Mouse (Mus musculus): ENCODE results near the gene Tmem179. TPM values are rescaled to one million over a fixed set of nuclear protein-coding genes. Genes with fewer than 3 reads are reported as not detected.

Gene Tmem179
- polyA plus RNA-seq, 1 experiment from 2014 or later: 0.41 TPM

DNA sequence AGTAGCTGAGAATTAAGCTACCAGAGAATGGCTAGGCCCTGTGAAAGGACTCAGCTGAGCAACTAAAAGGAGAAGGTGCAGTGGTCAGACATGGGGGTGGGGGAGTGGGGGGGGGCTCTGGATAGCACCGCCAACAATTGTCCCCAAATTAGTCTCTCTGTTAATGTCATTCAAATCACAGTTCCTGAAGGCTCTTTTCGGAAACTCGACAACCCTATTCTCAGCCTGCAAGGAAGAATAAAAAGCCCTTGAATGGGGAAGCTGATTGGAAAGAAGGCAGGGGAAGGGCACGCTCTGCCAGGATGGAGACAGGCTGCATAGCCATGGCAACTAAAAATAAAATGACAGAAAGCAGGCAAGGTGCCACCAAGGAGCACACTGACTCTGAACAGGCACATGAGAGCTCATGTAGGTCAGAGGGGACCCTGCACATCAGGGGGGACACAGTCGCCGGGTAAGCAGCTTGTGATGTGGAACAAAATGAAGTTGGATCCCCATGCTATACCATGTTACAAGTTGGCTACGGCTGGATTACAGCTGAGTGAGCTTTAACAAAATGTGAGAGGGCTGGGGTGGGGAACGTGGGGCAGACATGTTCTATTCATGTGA is 25.0 kb upstream of the Tmem179 start:
- no peaks in the 10 kb centered on the region for H3K9me3 ChIP-seq (ENCODE audit: control insufficient read depth, low read length)
- H3K9ac ChIP-seq (ENCODE audit: low read length): no peak overlapping the region
- 81% methylated on average over 8 of the region's 8 CpGs for WGBS
- no peak overlapping the region for H3K4me3 ChIP-seq (ENCODE audit: low read length)
- H3K27ac ChIP-seq (ENCODE audit: low read length): no peak overlapping the region
- H3K4me2 ChIP-seq (ENCODE audit: low read depth, low read length): no peak overlapping the region
- H3K36me3 ChIP-seq (ENCODE audit: control insufficient read depth, insufficient read depth, low read length): no peaks in the 10 kb centered on the region
- ATAC-seq (ENCODE audit: low read depth): no peak
- H3K27me3 ChIP-seq (ENCODE audit: control insufficient read depth, insufficient read depth, low read depth, low read length): no peaks in the 10 kb centered on the region
- no peaks in the 10 kb centered on the region for H3K4me1 ChIP-seq (replicated peaks; ENCODE audit: control insufficient read depth, insufficient read depth, low read length)

DNA sequence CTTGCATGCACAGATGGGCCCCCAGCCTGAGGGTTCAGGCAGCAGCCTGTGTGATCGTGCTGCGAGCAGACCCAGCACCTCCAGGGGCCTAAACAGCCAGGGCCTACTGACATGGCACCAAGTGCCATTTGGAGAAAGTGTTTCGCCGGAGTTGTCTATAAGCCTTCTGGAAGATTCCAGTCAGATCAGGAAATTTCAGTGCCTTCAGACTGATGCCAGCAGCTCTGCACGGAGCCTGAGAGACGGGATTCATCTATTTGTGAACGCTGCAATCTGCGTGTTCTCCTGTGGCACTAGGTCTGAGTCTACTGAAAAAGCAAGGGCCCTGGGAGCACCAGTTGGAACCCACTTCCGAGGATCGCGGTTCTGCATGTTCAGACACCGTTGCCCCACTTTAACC is 23.8 kb upstream of the Tmem179 start:
- Histone ChIP-seq H3K4me1 (replicated peaks; ENCODE audit: control insufficient read depth, insufficient read depth, low read length) (no peaks in the 10 kb centered on the region), H3K27me3 (ENCODE audit: control insufficient read depth, insufficient read depth, low read depth, low read length) (no peaks in the 10 kb centered on the region), H3K9ac (ENCODE audit: low read length) (no peak overlapping the region), H3K9me3 (ENCODE audit: control insufficient read depth, low read length) (no peaks in the 10 kb centered on the region), H3K36me3 (ENCODE audit: control insufficient read depth, insufficient read depth, low read length) (no peaks in the 10 kb centered on the region), H3K27ac (ENCODE audit: low read length) (no peak overlapping the region), H3K4me2 (ENCODE audit: low read depth, low read length) (no peak overlapping the region), H3K4me3 (ENCODE audit: low read length) (no peak overlapping the region)
- 92% methylated on average over 12 of the region's 12 CpGs for WGBS
- ATAC-seq (ENCODE audit: low read depth): no peak

DNA sequence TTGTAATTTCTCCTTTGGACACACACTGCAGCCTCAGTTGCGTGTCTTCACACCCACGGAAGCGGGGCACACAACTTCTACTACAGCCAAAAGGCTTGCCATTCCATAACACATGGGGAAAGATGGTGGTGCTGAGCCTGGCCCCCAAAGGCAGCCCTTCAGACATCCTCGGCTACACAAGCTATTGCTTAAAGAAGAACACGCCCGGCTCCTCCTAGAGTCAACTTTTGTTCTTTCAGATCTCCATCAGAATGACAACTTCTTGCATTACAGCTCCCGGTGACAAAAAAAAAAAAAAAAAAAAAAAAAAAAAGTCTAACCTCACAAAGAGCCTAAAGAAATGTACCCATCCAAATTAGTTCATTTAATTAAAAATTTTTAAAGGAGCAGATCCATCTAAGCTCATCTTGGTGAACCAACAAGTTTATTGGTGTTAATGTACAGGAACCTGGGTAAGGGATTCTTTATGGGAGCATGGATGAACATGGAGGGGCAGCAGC is 23.0 kb upstream of the Tmem179 start:
- no peaks in the 10 kb centered on the region for H3K27me3 ChIP-seq (ENCODE audit: control insufficient read depth, insufficient read depth, low read depth, low read length)
- H3K4me1 ChIP-seq (replicated peaks; ENCODE audit: control insufficient read depth, insufficient read depth, low read length): no peaks in the 10 kb centered on the region
- ATAC-seq (ENCODE audit: low read depth): no peak
- H3K27ac ChIP-seq (ENCODE audit: low read length): no peak overlapping the region
- H3K4me3 ChIP-seq (ENCODE audit: low read length): no peak overlapping the region
- H3K36me3 ChIP-seq (ENCODE audit: control insufficient read depth, insufficient read depth, low read length): no peaks in the 10 kb centered on the region
- H3K4me2 ChIP-seq (ENCODE audit: low read depth, low read length): no peak overlapping the region
- no peak overlapping the region for H3K9ac ChIP-seq (ENCODE audit: low read length)
- WGBS: 81% methylated on average over 7 of the region's 7 CpGs
- H3K9me3 ChIP-seq (ENCODE audit: control insufficient read depth, low read length): no peaks in the 10 kb centered on the region

DNA sequence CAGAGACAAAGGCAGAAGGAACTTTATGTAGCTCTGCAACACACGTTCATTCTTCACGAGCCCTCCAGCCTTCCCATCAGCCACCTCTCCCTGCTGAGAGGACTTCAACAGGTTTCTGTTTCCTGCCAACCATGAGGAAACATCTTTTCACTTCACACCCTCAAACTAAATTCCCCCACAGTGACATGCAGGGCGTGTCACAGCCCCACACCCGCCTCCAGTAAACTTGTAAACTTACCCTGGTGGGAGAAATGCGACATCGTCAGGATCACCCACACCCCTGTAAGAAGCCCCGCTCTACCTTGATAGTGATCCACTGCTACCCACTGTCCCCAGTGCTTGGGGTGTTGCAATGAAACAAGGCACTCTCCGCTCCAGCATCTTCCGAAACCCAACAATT is 21.8 kb upstream of the Tmem179 start:
- 64% methylated on average over 9 of the region's 9 CpGs for WGBS
- Histone ChIP-seq H3K4me1 (replicated peaks; ENCODE audit: control insufficient read depth, insufficient read depth, low read length) (no peaks in the 10 kb centered on the region), H3K27me3 (ENCODE audit: control insufficient read depth, insufficient read depth, low read depth, low read length) (no peaks in the 10 kb centered on the region), H3K9ac (ENCODE audit: low read length) (no peak overlapping the region), H3K27ac (ENCODE audit: low read length) (no peak overlapping the region), H3K9me3 (ENCODE audit: control insufficient read depth, low read length) (no peaks in the 10 kb centered on the region), H3K4me3 (ENCODE audit: low read length) (no peak overlapping the region), H3K36me3 (ENCODE audit: control insufficient read depth, insufficient read depth, low read length) (no peaks in the 10 kb centered on the region), H3K4me2 (ENCODE audit: low read depth, low read length) (no peak overlapping the region)
- no peak for ATAC-seq (ENCODE audit: low read depth)

DNA sequence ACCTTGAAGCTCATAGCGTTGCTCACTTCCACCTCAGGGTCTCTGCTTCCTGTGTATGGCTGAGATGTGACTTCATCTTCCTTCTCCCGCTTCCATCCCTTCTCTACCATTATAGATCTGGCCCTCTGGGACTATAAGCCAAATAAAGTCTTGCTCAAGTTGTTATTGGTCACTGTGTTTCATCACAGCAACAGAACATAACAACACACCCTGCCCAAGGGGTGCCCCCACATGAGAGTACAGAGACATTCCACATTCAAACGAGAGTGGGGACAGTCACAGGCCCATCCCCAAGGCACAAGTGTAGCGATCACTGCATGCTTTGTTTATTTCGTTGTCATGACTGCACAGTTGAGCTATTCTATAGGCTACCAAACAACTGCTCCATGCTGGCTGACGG is 20.7 kb upstream of the Tmem179 start:
- ATAC-seq (ENCODE audit: low read depth): no peak
- no peak overlapping the region for H3K4me2 ChIP-seq (ENCODE audit: low read depth, low read length)
- H3K9ac ChIP-seq (ENCODE audit: low read length): no peak overlapping the region
- no peaks in the 10 kb centered on the region for H3K4me1 ChIP-seq (replicated peaks; ENCODE audit: control insufficient read depth, insufficient read depth, low read length)
- no peak overlapping the region for H3K27ac ChIP-seq (ENCODE audit: low read length)
- 74% methylated on average over 6 of the region's 6 CpGs for WGBS
- H3K36me3 ChIP-seq (ENCODE audit: control insufficient read depth, insufficient read depth, low read length): no peaks in the 10 kb centered on the region
- no peaks in the 10 kb centered on the region for H3K9me3 ChIP-seq (ENCODE audit: control insufficient read depth, low read length)
- H3K4me3 ChIP-seq (ENCODE audit: low read length): no peak overlapping the region
- no peaks in the 10 kb centered on the region for H3K27me3 ChIP-seq (ENCODE audit: control insufficient read depth, insufficient read depth, low read depth, low read length)

DNA sequence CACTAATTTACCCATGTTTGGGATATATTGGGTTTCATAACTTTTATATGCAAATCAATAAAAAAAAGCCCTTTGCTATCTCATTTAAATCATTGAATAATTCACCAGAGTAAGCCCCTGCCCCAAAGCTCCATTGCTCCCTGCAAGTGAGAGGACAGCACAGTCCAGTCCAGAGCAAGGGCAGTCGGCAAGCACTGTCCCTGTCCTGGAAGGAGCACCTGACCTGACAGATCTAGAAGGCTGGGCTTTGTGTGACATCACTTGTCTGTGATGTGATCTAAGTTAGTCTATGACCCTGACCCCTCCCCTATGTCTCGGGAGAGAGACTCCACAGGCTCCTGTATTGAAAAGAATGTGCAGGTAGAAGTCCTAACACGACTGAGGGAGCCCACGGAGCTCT is 17.2 kb upstream of the Tmem179 start:
- Histone ChIP-seq H3K9me3 (ENCODE audit: control insufficient read depth, low read length) (no peaks in the 10 kb centered on the region), H3K27ac (ENCODE audit: low read length) (no peak overlapping the region), H3K4me2 (ENCODE audit: low read depth, low read length) (no peak overlapping the region), H3K4me1 (replicated peaks; ENCODE audit: control insufficient read depth, insufficient read depth, low read length) (no peaks in the 10 kb centered on the region), H3K9ac (ENCODE audit: low read length) (no peak overlapping the region), H3K27me3 (ENCODE audit: control insufficient read depth, insufficient read depth, low read depth, low read length) (no peaks in the 10 kb centered on the region), H3K36me3 (ENCODE audit: control insufficient read depth, insufficient read depth, low read length) (no peaks in the 10 kb centered on the region), H3K4me3 (ENCODE audit: low read length) (no peak overlapping the region)
- 38% methylated on average over 4 of the region's 4 CpGs for WGBS
- no peak for ATAC-seq (ENCODE audit: low read depth)

DNA sequence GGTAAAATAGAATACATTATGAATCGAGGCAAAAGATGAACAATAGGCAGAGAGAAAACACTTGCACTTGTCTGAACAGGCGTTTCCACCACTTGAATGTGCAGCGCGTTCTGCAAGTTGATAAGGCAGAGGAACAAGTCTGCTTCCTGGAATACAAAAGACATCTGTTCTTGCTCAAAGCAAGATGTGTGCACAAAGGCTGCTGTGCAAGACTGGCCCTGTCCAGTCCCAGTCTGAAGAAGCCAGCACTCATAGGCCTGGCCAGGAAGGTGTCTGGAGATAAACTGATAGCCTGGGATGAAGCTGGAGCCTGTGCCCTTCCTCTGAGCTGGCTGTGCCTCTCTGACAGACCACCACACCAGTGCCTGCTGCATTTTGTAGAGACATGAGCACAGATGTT is 1.6 kb upstream of the Tmem179 start:
- 8% methylated on average over 4 of the region's 4 CpGs for WGBS

DNA sequence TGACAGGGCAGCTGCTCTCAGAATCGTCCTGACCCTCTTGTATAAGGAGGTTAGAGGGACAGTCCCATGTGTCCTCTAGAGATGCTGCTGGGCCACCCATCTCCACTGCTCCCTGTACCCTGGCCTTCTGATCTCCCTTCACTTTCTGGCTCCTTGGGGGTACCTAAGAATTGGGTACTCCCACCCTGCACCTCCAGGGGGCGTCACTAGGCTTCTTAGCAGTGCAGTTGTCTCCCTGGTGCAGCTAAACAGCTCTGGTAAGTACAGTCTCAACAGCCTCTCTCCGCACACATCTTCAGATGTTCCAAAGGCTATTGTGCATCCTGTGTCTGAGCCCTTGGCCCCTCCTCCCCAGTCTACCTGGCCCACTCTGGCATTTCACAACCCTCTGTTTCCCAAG is 1.6 kb downstream of the Tmem179 start:
- Histone ChIP-seq H3K9me3 (ENCODE audit: control insufficient read depth, low read length) (no peaks in the 10 kb centered on the region), H3K36me3 (ENCODE audit: control insufficient read depth, insufficient read depth, low read length) (no peaks in the 10 kb centered on the region), H3K9ac (ENCODE audit: low read length) (no peak overlapping the region), H3K4me3 (ENCODE audit: low read length) (no peak overlapping the region), H3K4me1 (replicated peaks; ENCODE audit: control insufficient read depth, insufficient read depth, low read length) (0 out of 2 replicates have a peak, but pooled peaks cover 4% of the 10 kb centered on the region), H3K27me3 (ENCODE audit: control insufficient read depth, insufficient read depth, low read depth, low read length) (peaks cover 18% of the 10 kb centered on the region), H3K4me2 (ENCODE audit: low read depth, low read length) (no peak overlapping the region), H3K27ac (ENCODE audit: low read length) (no peak overlapping the region)
- WGBS: 45% methylated on average over 3 of the region's 3 CpGs
- ATAC-seq (ENCODE audit: low read depth): no peak

More for the DNA sequence above, 1.6 kb upstream of the Tmem179 start:
- Histone ChIP-seq H3K4me1 (replicated peaks; ENCODE audit: control insufficient read depth, insufficient read depth, low read length) (0 out of 2 replicates have a peak, but pooled peaks cover 2% of the 10 kb centered on the region), H3K9ac (ENCODE audit: low read length) (no peak overlapping the region), H3K27ac (ENCODE audit: low read length) (no peak overlapping the region), H3K4me3 (ENCODE audit: low read length) (no peak overlapping the region), H3K9me3 (ENCODE audit: control insufficient read depth, low read length) (no peaks in the 10 kb centered on the region), H3K36me3 (ENCODE audit: control insufficient read depth, insufficient read depth, low read length) (no peaks in the 10 kb centered on the region), H3K4me2 (ENCODE audit: low read depth, low read length) (no peak overlapping the region), H3K27me3 (ENCODE audit: control insufficient read depth, insufficient read depth, low read depth, low read length) (peaks cover 3% of the 10 kb centered on the region; the same call in 1 of the 2 replicates)
- ATAC-seq (ENCODE audit: low read depth): no peak

DNA sequence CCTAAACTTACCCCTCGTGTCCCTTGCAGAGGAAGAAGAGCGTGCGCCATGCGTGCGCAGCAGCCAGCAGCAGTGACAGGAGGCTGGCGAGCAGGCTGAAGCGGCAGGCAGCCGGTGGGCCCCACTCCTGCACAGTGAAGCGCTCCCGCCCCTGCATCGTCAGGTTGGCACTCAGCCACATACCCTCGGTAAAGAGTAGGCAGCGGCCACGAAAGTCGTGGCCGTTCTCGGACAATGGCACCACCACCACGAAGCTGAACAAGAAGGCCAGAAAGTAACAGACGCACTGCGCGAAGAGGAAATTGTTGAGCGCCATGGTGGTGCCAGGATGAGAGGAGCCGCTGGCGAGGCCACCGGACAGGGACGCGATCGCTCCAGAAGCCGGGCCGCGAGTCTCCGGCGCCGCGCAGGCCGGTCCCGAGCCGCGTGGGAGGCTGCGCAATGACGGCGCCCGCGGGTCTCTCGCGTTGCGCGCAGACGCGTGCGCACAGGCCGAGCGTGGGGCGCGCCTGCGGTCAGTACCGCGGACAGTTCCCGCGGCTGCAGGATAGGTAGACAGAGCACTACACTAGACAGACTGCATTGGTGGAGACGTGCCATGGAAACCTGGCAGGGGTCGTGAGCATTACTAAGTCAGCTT is 5.7 kb downstream of the Tmem179 start:
- H3K4me3 ChIP-seq (ENCODE audit: low read length): peak overlapping the region; percentile 26; the same call in 1 of the 2 replicates
- ATAC-seq (ENCODE audit: low read depth): peak; percentile 75

More for the DNA sequence above, 5.7 kb downstream of the Tmem179 start:
- peak overlapping the region; percentile 45; the same call in 1 of the 2 replicates for H3K4me2 ChIP-seq (ENCODE audit: low read depth, low read length)
- H3K9me3 ChIP-seq (ENCODE audit: control insufficient read depth, low read length): no peaks in the 10 kb centered on the region
- no peak overlapping the region for H3K27ac ChIP-seq (ENCODE audit: low read length)
- H3K27me3 ChIP-seq (ENCODE audit: control insufficient read depth, insufficient read depth, low read depth, low read length): peaks cover 23% of the 10 kb centered on the region
- H3K36me3 ChIP-seq (ENCODE audit: control insufficient read depth, insufficient read depth, low read length): no peaks in the 10 kb centered on the region
- H3K4me1 ChIP-seq (replicated peaks; ENCODE audit: control insufficient read depth, insufficient read depth, low read length): 0 out of 2 replicates have a peak, but pooled peaks cover 2% of the 10 kb centered on the region
- no peak overlapping the region for H3K9ac ChIP-seq (ENCODE audit: low read length)
- WGBS: 2% methylated on average over 60 of the region's 62 CpGs

Measured in lung, embryonic 16.5 days (tissue).